Mouse (Mus musculus) limb, embryonic 12.5 days (tissue): ENCODE measurements around the gene Bcl7c. TPM values are rescaled to one million over a fixed set of nuclear protein-coding genes. Genes with fewer than 3 reads are reported as not detected.
"Not testable (repeated sequence)": the region's sequence is repeated elsewhere in the genome, so short reads cannot be mapped to it uniquely, and the experiment has no call there.

Source experiments
- ATAC-seq: fragments of 200-750 bp; cut with Nextera tagmentation; 2 replicates; pipeline ENCODE4 v1.8.0; 2017; ENCODE audit warnings: low read depth, moderate TSS enrichment; ENCODE audit not compliant: insufficient number of reproducible peaks, insufficient read depth, low FRiP score, low TSS enrichment
- H3K27ac ChIP-seq: fragments of 300-500 bp; sonication (generic); 2 replicates; pipeline ENCODE4 v1.5.1; 2016; ENCODE audit warnings: mild to moderate bottlenecking, moderate library complexity
- H3K27me3 ChIP-seq: fragments of 300-500 bp; sonication (generic); 2 replicates; pipeline ENCODE4 v1.6.1; 2016; ENCODE audit warnings: mild to moderate bottlenecking, moderate library complexity
- H3K36me3 ChIP-seq: fragments of 300-500 bp; sonication (generic); 2 replicates; pipeline ENCODE4 v1.6.1; 2016; ENCODE audit warnings: mild to moderate bottlenecking, moderate library complexity
- H3K4me1 ChIP-seq: fragments of 300-500 bp; sonication (generic); replicated peaks from 2 replicates; pipeline ENCODE4 v1.6.1; 2016
- H3K4me2 ChIP-seq: fragments of 300-500 bp; sonication (generic); 2 replicates; pipeline ENCODE4 v1.6.1; 2016; ENCODE audit warnings: mild to moderate bottlenecking, moderate library complexity
- H3K4me3 ChIP-seq: fragments of 300-500 bp; sonication (generic); replicated peaks from 2 replicates; pipeline ENCODE4 v1.5.1; 2016; ENCODE audit warnings: mild to moderate bottlenecking
- H3K9ac ChIP-seq: fragments of 300-500 bp; sonication (generic); replicated peaks from 2 replicates; pipeline ENCODE4 v1.6.1; 2016; ENCODE audit warnings: mild to moderate bottlenecking, moderate library complexity
- H3K9me3 ChIP-seq: fragments of 300-500 bp; sonication (generic); 2 replicates; pipeline ENCODE4 v1.6.1; 2016; ENCODE audit warnings: mild to moderate bottlenecking, moderate library complexity
- WGBS: fragments of 180-500 bp; shearing (Covaris S2); methylation state at CpG from one replicate; pipeline ENCODE4 v1.1.7; 2016; 5-methylcytosine and 5-hydroxymethylcytosine counted together
- polyA plus RNA-seq: library from polyadenylated mRNA; unstranded; fragments of >200 nt; fragmentation: Nextera tagmentation; extraction: Ambion mirVana; gene quantifications from 2 replicates; pipeline ENCODE4 v1.2.1, GENCODE M21; 2016

The Bcl7c gene
- polyA plus RNA-seq, 1 experiment from 2014 or later, result 120 TPM

DNA sequence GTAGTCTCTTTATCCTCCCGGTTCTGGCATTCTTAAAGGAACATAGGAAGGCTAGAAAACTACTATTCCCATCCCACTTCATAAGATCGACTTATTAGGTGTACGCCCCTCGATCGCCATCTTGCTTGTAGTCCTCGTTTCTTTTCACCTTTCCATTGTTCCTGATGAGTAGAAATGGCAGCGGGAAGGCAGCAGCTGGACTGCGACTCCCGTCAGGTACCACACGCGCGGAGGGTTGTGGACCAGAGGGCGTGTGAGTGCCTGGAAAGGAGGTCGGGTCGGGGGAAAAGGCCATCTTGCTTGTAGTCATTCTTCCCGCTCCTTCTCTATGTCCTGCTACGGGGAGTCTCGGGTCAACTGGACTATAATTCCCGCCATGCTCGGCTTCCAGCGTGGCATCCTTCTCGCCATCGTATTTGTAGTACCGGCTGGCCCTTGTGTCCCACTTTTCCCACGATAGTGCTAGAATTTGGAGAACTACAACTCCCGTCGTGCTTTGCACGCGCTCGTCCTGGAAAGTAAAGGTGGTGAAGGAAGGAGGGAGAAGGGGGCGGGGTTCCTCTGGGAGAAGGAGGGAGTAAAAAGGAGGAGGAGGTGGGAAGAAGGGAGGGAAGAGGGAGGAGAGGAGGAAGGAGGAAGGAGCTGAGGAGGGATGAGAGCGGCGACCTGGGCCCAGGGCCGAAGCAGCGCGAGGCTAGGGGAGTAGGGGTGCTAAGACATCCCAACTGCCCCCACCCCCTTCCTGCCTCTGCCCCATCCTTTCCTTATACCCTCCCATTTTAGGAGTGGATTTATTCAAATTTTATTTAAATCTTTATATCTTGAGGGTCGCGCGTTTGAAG, 37.1 kb upstream of the Bcl7c start:
- 0% methylated on average over 39 of the region's 39 CpGs for WGBS
- H3K27me3 ChIP-seq, result no peaks in the 10 kb centered on the region
- H3K27ac ChIP-seq, result peak overlapping the region; percentile 93
- peak; percentile 90 for ATAC-seq
- H3K9ac ChIP-seq, result peak overlapping the region; percentile 92
- H3K4me1 ChIP-seq, result peaks cover 19% of the 10 kb centered on the region
- peak overlapping the region; percentile 74 for H3K4me2 ChIP-seq
- peaks cover 30% of the 10 kb centered on the region for H3K36me3 ChIP-seq
- no peaks in the 10 kb centered on the region for H3K9me3 ChIP-seq
- peak overlapping the region; percentile 92 for H3K4me3 ChIP-seq

DNA sequence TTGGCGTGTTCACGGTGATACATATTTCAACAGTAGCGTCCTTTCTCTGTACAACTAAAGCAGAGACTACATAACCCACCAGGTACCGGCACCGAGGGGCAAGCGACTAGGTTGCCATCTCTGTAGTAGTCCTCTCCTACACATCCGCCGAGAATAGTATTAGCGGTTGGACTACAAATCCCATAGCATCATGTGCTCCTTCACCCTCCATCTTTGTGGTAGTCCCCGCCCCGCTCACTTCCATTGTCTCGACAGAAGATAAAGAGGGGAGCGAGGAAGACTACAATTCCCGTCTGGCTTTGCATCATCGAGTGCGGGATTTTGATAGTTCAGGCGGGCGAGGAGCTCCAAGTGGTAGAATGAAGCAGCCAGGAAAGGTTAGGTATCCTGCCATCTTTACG, 36.5 kb upstream of the Bcl7c start:
- H3K4me2 ChIP-seq, result peak overlapping the region; percentile 74
- peak overlapping the region; percentile 92 for H3K4me3 ChIP-seq
- no peaks in the 10 kb centered on the region for H3K9me3 ChIP-seq
- WGBS, result under 1% methylated on average over 19 of the region's 19 CpGs
- H3K27me3 ChIP-seq, result no peaks in the 10 kb centered on the region
- H3K9ac ChIP-seq, result peak overlapping the region; percentile 92
- H3K27ac ChIP-seq, result peak overlapping the region; percentile 93
- peak; percentile 84 for ATAC-seq
- peaks cover 19% of the 10 kb centered on the region for H3K4me1 ChIP-seq
- peaks cover 24% of the 10 kb centered on the region for H3K36me3 ChIP-seq

DNA sequence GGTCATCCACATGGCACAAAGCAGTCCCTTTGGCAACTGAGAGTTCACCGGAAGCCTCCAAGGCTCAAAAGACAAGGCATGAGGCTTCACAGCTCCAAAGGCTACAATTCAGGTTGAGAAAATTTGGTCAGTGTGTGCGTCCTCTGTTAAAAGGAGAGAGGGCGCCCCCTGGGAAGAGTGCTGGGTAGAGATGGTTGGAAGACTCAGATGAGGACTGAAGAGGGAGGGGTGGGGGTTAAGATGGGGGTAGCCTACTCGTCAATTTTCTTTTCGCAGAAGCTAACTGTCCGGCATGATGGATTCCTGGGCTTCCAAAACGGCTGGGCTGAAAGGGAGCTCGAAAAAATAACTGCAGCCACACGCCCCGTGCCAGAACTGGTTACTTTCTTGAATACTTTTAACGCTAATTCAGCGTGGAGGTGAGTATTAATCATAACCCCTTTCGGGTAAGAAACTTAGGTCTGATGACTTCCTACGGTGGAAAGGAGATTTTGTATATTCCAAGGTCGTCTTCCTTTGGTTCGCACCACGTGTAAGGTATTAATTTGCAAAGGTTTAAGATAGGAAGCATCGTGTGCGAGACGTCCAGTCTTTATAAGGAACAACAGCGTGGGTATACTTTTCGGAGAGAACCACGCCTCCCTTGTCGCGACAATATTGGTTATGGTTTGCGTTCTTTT, 35.8 kb upstream of the Bcl7c start, which contains the start of gene Fbxl19:
Fbxl19 (plus strand) TSS at position 178 of the 680 bp plus-strand sequence.
- Histone ChIP-seq H3K9me3 (no peaks in the 10 kb centered on the region), H3K27ac (peak within 1 kb of the TSS; percentile 93), H3K4me3 (peak within 1 kb of the TSS; percentile 92), H3K4me2 (peak within 1 kb of the TSS; percentile 74), H3K4me1 (peaks cover 19% of the 10 kb centered on the region), H3K9ac (peak within 1 kb of the TSS; percentile 92), H3K36me3 (peaks cover 17% of the 10 kb centered on the region), H3K27me3 (no peaks in the 10 kb centered on the region)
- 1% methylated on average over 26 of the region's 26 CpGs for WGBS
- no peak for ATAC-seq

DNA sequence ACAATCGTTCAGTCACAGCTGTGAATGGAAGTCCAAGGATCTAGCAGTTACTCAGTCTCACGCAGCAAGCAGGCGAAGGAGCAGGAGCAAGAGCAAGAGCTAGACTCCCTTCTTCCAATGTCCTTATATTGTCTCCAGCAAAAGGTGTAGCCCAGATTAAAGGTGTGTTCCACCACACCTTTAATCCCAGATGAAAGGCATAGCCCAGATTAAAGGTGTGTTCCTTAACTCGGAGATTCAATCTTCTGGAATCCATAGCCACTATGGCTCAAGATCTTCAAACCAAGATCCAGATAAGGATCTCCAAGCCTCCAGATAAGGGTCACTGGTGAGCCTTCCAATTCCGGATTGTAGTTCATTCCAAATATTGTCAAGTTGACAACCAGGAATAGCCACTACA, 23.3 kb upstream of the Bcl7c start, which contains the start of gene Ctf2:
Ctf2 (minus strand) TSS at position 101 of the 400 bp plus-strand sequence.
- H3K9ac ChIP-seq, ATAC-seq, H3K27ac ChIP-seq, H3K4me2 ChIP-seq, H3K4me3 ChIP-seq, H3K36me3 ChIP-seq, H3K4me1 ChIP-seq, H3K9me3 ChIP-seq, H3K27me3 ChIP-seq: not testable (repeated sequence)
- 100% methylated on average over 1 of the region's 5 CpGs for WGBS

DNA sequence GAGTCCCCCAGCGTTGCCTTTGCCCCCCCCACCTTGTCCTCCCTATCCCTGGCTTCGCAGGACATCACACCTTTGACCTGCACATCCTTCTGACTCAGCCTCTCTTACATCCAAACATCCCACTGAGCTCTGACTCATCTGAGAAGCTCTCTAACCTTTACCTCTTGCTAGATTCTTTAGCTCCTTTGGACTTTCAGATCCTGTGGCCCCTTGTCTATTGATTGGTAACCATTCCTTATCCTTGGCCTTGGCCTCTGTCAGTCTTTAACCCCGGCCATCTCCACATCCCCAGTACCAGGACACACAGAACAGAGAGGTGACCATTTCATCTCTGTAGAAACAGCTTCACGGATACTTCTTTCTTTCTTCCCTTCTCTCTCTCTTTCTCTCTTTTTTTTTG, 21.4 kb upstream of the Bcl7c start:
- Histone ChIP-seq H3K9ac (no peak overlapping the region), H3K27me3 (no peaks in the 10 kb centered on the region; the same call in 1 of the 2 replicates), H3K4me2 (no peak overlapping the region), H3K36me3 (no peaks in the 10 kb centered on the region), H3K4me3 (no peak overlapping the region), H3K27ac (no peak overlapping the region), H3K4me1 (no peaks in the 10 kb centered on the region), H3K9me3 (no peaks in the 10 kb centered on the region)
- WGBS, result 70% methylated on average over 4 of the region's 4 CpGs
- no peak for ATAC-seq

DNA sequence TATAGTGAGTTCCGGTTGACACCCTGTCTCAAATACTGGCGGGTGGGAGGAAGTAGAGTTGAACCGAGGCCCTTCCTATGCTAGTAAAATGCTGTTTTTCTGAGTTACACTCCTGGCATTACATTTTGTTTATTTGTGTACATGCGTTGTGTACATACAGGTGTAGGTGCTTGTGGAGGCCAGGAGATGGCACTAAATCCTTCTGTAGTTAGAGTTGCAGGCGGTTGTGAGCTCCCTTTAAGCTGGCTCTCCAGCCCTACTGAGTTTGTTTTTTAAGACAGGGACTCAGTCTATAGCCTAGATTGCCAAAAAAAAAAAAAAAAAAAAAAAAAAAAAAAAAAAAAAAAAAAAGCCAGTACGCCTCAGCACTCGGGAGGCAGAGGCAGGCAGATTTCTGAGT, 19.2 kb upstream of the Bcl7c start:
- H3K27ac ChIP-seq, result no peak overlapping the region
- ATAC-seq, result no peak
- 86% methylated on average over 7 of the region's 7 CpGs for WGBS
- H3K36me3 ChIP-seq, result no peaks in the 10 kb centered on the region
- no peak overlapping the region for H3K4me3 ChIP-seq
- H3K4me2 ChIP-seq, result no peak overlapping the region
- no peak overlapping the region for H3K9ac ChIP-seq
- H3K9me3 ChIP-seq, result no peaks in the 10 kb centered on the region
- H3K27me3 ChIP-seq, result no peaks in the 10 kb centered on the region; the same call in 1 of the 2 replicates
- no peaks in the 10 kb centered on the region for H3K4me1 ChIP-seq

DNA sequence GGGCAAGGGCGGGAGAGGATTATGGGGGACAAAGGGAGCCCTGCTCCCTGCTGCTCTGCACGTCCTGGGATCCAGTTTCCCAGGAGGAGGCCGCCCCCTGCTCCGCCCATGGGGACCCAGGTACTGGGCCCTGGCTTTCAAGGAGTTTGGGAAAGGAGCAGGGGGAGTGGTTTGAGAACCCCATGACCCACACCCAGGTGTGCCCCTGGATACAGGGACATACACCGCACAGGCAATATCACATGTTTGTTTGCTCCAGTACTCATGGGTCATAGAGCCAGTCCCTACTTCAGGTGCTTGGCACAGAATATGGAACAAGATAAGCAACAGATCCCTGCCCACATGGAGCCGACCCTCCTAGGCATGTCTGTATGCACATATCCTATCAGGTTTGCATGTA, 17.2 kb upstream of the Bcl7c start:
- no peaks in the 10 kb centered on the region for H3K36me3 ChIP-seq
- H3K9me3 ChIP-seq, result no peaks in the 10 kb centered on the region
- H3K27ac ChIP-seq, result no peak overlapping the region
- no peak overlapping the region for H3K4me3 ChIP-seq
- H3K4me2 ChIP-seq, result no peak overlapping the region
- no peaks in the 10 kb centered on the region; the same call in 1 of the 2 replicates for H3K27me3 ChIP-seq
- 55% methylated on average over 6 of the region's 6 CpGs for WGBS
- H3K4me1 ChIP-seq, result no peaks in the 10 kb centered on the region
- no peak overlapping the region for H3K9ac ChIP-seq
- ATAC-seq, result no peak

DNA sequence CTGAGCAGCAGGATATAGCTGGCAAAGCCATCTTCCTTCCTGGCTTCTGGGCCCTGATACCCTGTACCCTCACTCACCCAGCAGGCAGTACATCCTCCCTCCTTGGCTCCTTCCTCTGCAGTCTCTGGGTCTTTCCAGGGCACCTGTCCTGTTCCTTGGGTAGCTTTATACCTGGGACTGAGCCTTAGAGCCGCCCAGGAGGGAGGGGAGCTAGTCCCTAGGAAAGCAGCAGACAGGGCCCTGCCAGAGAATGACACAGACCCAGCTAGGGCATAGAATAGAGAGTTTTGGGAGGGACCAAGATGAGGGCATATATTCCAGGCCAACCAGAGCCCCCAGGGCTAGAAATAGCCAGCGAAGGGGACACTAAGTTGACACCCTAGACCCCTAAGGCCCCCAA, 16.8 kb upstream of the Bcl7c start:
- H3K4me2 ChIP-seq, result no peak overlapping the region
- H3K4me1 ChIP-seq, result no peaks in the 10 kb centered on the region
- H3K36me3 ChIP-seq, result no peaks in the 10 kb centered on the region
- no peak overlapping the region for H3K9ac ChIP-seq
- no peaks in the 10 kb centered on the region; the same call in 1 of the 2 replicates for H3K27me3 ChIP-seq
- ATAC-seq, result no peak
- no peaks in the 10 kb centered on the region for H3K9me3 ChIP-seq
- H3K27ac ChIP-seq, result no peak overlapping the region
- WGBS, result 32% methylated on average over 2 of the region's 2 CpGs
- H3K4me3 ChIP-seq, result no peak overlapping the region

DNA sequence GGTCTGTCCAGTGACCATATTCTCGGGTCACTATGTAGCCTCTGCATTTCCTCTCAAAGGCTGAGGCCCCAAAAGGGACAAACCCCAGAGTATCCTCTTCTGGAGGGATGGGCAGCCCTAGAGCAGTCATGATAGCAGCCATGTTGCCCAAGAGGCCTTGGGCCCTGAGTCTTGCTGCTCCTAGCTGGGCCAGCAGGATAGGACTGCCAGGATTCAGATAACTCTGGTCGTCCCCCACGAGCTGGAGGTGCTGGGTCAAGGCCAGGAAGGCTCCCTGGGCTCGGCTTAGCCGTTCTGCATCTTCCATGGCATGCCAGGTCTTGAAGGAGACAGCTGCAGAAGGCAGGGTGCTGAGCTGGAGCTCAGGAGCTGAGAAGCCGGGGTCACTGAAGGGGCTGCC, 10.5 kb upstream of the Bcl7c start:
- Histone ChIP-seq H3K27ac (no peak overlapping the region), H3K9me3 (no peaks in the 10 kb centered on the region), H3K27me3 (no peaks in the 10 kb centered on the region), H3K4me2 (no peak overlapping the region), H3K36me3 (peaks cover 30% of the 10 kb centered on the region), H3K4me1 (peaks cover 7% of the 10 kb centered on the region), H3K4me3 (no peak overlapping the region), H3K9ac (no peak overlapping the region)
- WGBS, result 90% methylated on average over 6 of the region's 6 CpGs
- no peak for ATAC-seq

DNA sequence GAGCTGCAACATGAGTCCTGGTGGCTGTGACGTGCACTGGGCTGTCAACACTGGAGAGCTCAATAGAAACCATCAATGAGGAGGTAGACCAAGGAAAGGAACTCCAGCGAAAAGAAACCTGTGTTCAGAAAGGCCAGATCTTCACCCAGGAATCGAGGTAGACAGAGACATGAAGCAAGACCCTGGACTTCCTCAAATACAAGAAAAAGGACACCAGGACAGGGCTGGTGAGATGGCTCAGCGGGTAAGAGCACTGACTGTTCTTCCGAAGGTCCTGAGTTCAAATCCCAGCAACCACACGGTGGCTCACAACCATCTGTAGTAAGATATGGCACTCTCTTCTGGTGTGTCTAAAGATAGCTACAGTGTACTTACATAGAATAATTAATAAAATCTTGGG, 9.6 kb upstream of the Bcl7c start:
- ATAC-seq, result no peak
- WGBS, result 92% methylated on average over 6 of the region's 6 CpGs
- H3K27me3 ChIP-seq, result no peaks in the 10 kb centered on the region
- H3K4me3 ChIP-seq, result no peak overlapping the region
- H3K4me2 ChIP-seq, result no peak overlapping the region
- no peak overlapping the region for H3K9ac ChIP-seq
- peaks cover 30% of the 10 kb centered on the region for H3K36me3 ChIP-seq
- H3K4me1 ChIP-seq, result peaks cover 16% of the 10 kb centered on the region
- no peaks in the 10 kb centered on the region for H3K9me3 ChIP-seq
- H3K27ac ChIP-seq, result no peak overlapping the region

DNA sequence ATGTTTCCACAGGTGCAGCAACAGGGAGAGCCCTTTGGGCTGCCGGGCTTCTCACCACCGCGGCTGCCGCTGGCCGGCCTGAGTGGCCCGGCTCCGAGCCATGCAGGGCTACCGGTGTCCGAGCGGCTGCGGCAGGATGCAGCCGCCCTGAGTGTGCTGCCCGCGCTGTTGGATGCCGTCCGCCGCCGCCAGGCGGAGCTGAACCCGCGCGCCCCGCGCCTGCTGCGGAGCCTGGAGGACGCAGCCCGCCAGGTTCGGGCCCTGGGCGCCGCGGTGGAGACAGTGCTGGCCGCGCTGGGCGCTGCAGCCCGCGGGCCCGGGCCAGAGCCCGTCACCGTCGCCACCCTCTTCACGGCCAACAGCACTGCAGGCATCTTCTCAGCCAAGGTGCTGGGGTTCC, 8.3 kb upstream of the Bcl7c start:
- peak overlapping the region; percentile 41 for H3K4me3 ChIP-seq
- no peaks in the 10 kb centered on the region for H3K27me3 ChIP-seq
- peaks cover 22% of the 10 kb centered on the region for H3K4me1 ChIP-seq
- H3K9ac ChIP-seq, result peak overlapping the region; percentile 63
- H3K9me3 ChIP-seq, result no peaks in the 10 kb centered on the region
- H3K36me3 ChIP-seq, result peaks cover 30% of the 10 kb centered on the region
- peak overlapping the region; percentile 66 for H3K4me2 ChIP-seq
- peak overlapping the region; percentile 29; the same call in 1 of the 2 replicates for H3K27ac ChIP-seq
- 0 out of 2 replicates have a peak, but pooled peaks have one; percentile 7 for ATAC-seq
- 2% methylated on average over 39 of the region's 41 CpGs for WGBS
